Mouse (Mus musculus): ENCODE data around the gene Lsm4. TPM values are rescaled to one million over a fixed set of nuclear protein-coding genes. Genes with fewer than 3 reads are reported as not detected.
A peak's percentile ranks its signal among the peaks of the same experiment; 100 is the strongest.

Gene Lsm4
- polyA plus RNA-seq, 1 experiment from 2014 or later = 197 TPM

- ATAC-seq (ENCODE audit: low FRiP score) = no peak
- H3K27me3 ChIP-seq (ENCODE audit: control insufficient read depth, insufficient read depth, low read length) = no peaks in the 10 kb centered on the region
- H3K4me2 ChIP-seq (replicated peaks) = no peak overlapping the region
- 89% methylated on average over 3 of the region's 3 CpGs for WGBS
- peaks cover 14% of the 10 kb centered on the region for H3K36me3 ChIP-seq (replicated peaks; ENCODE audit: control insufficient read depth, insufficient read depth)
- no peak overlapping the region for H3K27ac ChIP-seq
- H3K4me1 ChIP-seq (replicated peaks; ENCODE audit: control insufficient read depth, insufficient read depth, low read length) = 0 out of 2 replicates have a peak, but pooled peaks cover 3% of the 10 kb centered on the region
- H3K9me3 ChIP-seq (ENCODE audit: control insufficient read depth, low read length) = no peaks in the 10 kb centered on the region
- no peak overlapping the region for H3K9ac ChIP-seq
- H3K4me3 ChIP-seq (replicated peaks; ENCODE audit: low read length) = no peak overlapping the region
- DNase-seq (ENCODE audit: low spot score) = no peak
Observed at GRCm38 (mm10) chr8:70681410-70681809, 8.4 kb downstream of the Lsm4 start.

- no peak for DNase-seq (ENCODE audit: low spot score)
Observed at GRCm38 (mm10) chr8:70682193-70682592, 9.1 kb downstream of the Lsm4 start.

GRCm38 (mm10) chr8:70682692-70683091, 9.6 kb downstream of the Lsm4 start:
- Histone ChIP-seq H3K4me1 (replicated peaks; ENCODE audit: control insufficient read depth, insufficient read depth, low read length) (0 out of 2 replicates have a peak, but pooled peaks cover 3% of the 10 kb centered on the region), H3K4me2 (replicated peaks) (0 out of 2 replicates have a peak overlapping the region, but pooled peaks have one; percentile 10), H3K9me3 (ENCODE audit: control insufficient read depth, low read length) (no peaks in the 10 kb centered on the region), H3K36me3 (replicated peaks; ENCODE audit: control insufficient read depth, insufficient read depth) (peaks cover 12% of the 10 kb centered on the region), H3K27me3 (ENCODE audit: control insufficient read depth, insufficient read depth, low read length) (no peaks in the 10 kb centered on the region), H3K9ac (no peak overlapping the region), H3K4me3 (replicated peaks; ENCODE audit: low read length) (no peak overlapping the region), H3K27ac (no peak overlapping the region)
- ATAC-seq (ENCODE audit: low FRiP score) (no peak), DNase-seq (ENCODE audit: low spot score) (no peak)
- WGBS = 63% methylated on average over 3 of the region's 3 CpGs

More at GRCm38 (mm10) chr8:70682193-70682592, 9.1 kb downstream of the Lsm4 start:
- Histone ChIP-seq H3K9ac (no peak overlapping the region), H3K4me1 (replicated peaks; ENCODE audit: control insufficient read depth, insufficient read depth, low read length) (0 out of 2 replicates have a peak, but pooled peaks cover 3% of the 10 kb centered on the region), H3K4me2 (replicated peaks) (0 out of 2 replicates have a peak overlapping the region, but pooled peaks have one; percentile 10), H3K9me3 (ENCODE audit: control insufficient read depth, low read length) (no peaks in the 10 kb centered on the region), H3K4me3 (replicated peaks; ENCODE audit: low read length) (no peak overlapping the region), H3K27ac (no peak overlapping the region), H3K27me3 (ENCODE audit: control insufficient read depth, insufficient read depth, low read length) (no peaks in the 10 kb centered on the region), H3K36me3 (replicated peaks; ENCODE audit: control insufficient read depth, insufficient read depth) (peaks cover 12% of the 10 kb centered on the region)
- ATAC-seq (ENCODE audit: low FRiP score) = no peak; the same call in 1 of the 2 replicates
- 8% methylated on average over 19 of the region's 19 CpGs for WGBS

DNA sequence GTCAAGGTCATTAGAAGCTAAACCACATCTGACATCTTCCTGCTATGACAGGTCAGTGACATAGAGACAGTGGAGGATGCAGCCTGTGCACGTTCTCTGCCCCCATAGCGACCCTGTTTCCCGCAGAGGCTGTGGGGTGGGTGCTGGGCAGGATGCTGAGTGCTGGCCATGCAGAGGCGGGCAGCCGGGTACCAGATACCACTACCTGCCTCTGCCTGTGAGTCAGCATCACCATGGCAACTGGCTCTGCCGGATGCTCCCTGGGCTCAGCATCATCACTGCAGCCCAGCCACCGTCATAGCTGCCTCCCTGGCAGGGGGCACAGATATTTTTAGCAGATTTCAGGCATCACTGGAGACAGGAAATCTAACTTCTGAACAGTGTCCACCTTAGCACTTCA, 11.2 kb downstream of the Lsm4 start:
- 0 out of 2 replicates have a peak, but pooled peaks cover 3% of the 10 kb centered on the region for H3K4me1 ChIP-seq (replicated peaks; ENCODE audit: control insufficient read depth, insufficient read depth, low read length)
- peaks cover 3% of the 10 kb centered on the region; the same call in 1 of the 2 replicates for H3K36me3 ChIP-seq (replicated peaks; ENCODE audit: control insufficient read depth, insufficient read depth)
- H3K9me3 ChIP-seq (ENCODE audit: control insufficient read depth, low read length) = no peaks in the 10 kb centered on the region
- H3K9ac ChIP-seq = no peak overlapping the region
- H3K27ac ChIP-seq = no peak overlapping the region
- DNase-seq (ENCODE audit: low spot score) = no peak
- H3K4me2 ChIP-seq (replicated peaks) = no peak overlapping the region
- peak; percentile 47; the same call in 1 of the 2 replicates for ATAC-seq (ENCODE audit: low FRiP score)
- 32% methylated on average over 7 of the region's 7 CpGs for WGBS
- no peaks in the 10 kb centered on the region for H3K27me3 ChIP-seq (ENCODE audit: control insufficient read depth, insufficient read depth, low read length)
- no peak overlapping the region for H3K4me3 ChIP-seq (replicated peaks; ENCODE audit: low read length)

DNA sequence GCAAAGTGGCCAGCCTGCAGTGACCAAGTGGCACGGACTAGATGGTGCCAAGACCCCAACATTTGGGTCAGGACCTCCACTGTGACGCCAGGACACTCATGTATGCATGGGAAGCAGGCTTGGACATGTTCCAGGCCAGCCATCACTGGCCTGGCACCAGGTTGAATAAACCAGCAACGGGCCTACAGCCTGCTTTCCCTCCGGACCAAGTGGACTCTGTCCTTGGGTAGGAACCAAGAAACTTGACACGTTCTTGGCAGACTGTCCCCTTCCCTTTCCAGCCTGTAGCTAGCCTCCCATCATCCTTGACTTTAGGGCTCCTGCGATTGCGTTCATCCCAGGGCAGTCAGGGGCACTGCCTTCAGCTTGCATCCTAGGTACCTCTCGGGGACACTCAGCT, 14.5 kb downstream of the Lsm4 start:
- Histone ChIP-seq H3K4me2 (replicated peaks) (no peak overlapping the region), H3K4me3 (replicated peaks; ENCODE audit: low read length) (no peak overlapping the region), H3K9ac (no peak overlapping the region), H3K36me3 (replicated peaks; ENCODE audit: control insufficient read depth, insufficient read depth) (no peaks in the 10 kb centered on the region), H3K27me3 (ENCODE audit: control insufficient read depth, insufficient read depth, low read length) (no peaks in the 10 kb centered on the region), H3K4me1 (replicated peaks; ENCODE audit: control insufficient read depth, insufficient read depth, low read length) (peaks cover 16% of the 10 kb centered on the region), H3K27ac (no peak overlapping the region), H3K9me3 (ENCODE audit: control insufficient read depth, low read length) (no peaks in the 10 kb centered on the region)
- DNase-seq (ENCODE audit: low spot score) (no peak), ATAC-seq (ENCODE audit: low FRiP score) (no peak)
- 82% methylated on average over 8 of the region's 8 CpGs for WGBS

DNA sequence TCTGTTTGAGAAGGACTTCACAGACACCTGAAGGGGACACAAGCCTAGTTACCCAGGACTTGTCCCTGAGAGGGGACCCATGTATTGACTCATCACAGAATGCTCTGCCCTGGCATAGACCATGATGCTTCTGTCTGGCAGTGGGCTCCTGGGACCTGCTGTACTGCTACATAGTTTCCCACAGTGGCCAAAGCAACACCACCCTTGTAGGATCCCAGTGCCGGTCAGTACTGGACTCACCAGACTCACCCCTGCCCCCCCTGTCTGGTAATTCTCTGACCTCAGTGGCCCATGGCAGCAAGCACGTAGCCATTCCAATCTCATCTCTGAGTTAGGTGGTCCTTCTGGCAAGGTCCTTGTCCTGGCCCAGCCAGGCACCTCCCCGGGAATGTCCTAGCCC, 15.1 kb downstream of the Lsm4 start:
- WGBS = 93% methylated on average over 3 of the region's 3 CpGs
- Histone ChIP-seq H3K36me3 (replicated peaks; ENCODE audit: control insufficient read depth, insufficient read depth) (no peaks in the 10 kb centered on the region), H3K27me3 (ENCODE audit: control insufficient read depth, insufficient read depth, low read length) (no peaks in the 10 kb centered on the region), H3K27ac (no peak overlapping the region), H3K4me2 (replicated peaks) (no peak overlapping the region), H3K9me3 (ENCODE audit: control insufficient read depth, low read length) (no peaks in the 10 kb centered on the region), H3K9ac (no peak overlapping the region), H3K4me1 (replicated peaks; ENCODE audit: control insufficient read depth, insufficient read depth, low read length) (peaks cover 16% of the 10 kb centered on the region), H3K4me3 (replicated peaks; ENCODE audit: low read length) (no peak overlapping the region)
- ATAC-seq (ENCODE audit: low FRiP score) = no peak
- DNase-seq (ENCODE audit: low spot score) = no peak

GRCm38 (mm10) chr8:70689892-70690390, 16.9 kb downstream of the Lsm4 start:
- DNase-seq (ENCODE audit: low spot score) (no peak), ATAC-seq (ENCODE audit: low FRiP score) (no peak)
- H3K4me2 ChIP-seq (replicated peaks) = no peak overlapping the region
- 75% methylated on average over 5 of the region's 5 CpGs for WGBS
- no peaks in the 10 kb centered on the region for H3K36me3 ChIP-seq (replicated peaks; ENCODE audit: control insufficient read depth, insufficient read depth)
- no peak overlapping the region for H3K9ac ChIP-seq
- H3K27ac ChIP-seq = no peak overlapping the region
- H3K9me3 ChIP-seq (ENCODE audit: control insufficient read depth, low read length) = no peaks in the 10 kb centered on the region
- H3K27me3 ChIP-seq (ENCODE audit: control insufficient read depth, insufficient read depth, low read length) = no peaks in the 10 kb centered on the region
- peaks cover 13% of the 10 kb centered on the region for H3K4me1 ChIP-seq (replicated peaks; ENCODE audit: control insufficient read depth, insufficient read depth, low read length)
- H3K4me3 ChIP-seq (replicated peaks; ENCODE audit: low read length) = no peak overlapping the region

DNA sequence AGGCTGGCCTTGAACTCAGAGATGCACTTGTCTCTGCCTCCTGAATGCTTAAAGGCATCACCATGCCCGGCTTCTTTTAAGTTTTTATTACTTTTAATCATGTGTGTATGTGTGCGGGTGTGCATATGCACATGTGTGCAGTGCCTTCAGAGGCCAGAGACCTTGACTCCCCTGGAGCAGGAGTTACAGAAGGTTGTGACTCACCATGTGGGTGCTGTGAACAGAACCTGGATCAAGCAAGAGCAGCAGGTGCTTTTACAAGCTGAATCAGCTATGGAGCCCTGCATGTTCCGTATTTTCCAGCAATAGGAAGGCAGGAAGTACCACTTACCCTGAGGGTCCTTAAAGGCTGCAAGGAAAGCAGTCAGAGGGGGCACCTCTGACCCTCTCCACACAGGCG, 18.2 kb downstream of the Lsm4 start:
- H3K27me3 ChIP-seq (ENCODE audit: control insufficient read depth, insufficient read depth, low read length) = no peaks in the 10 kb centered on the region
- H3K4me2 ChIP-seq (replicated peaks) = peak overlapping the region; percentile 52
- 0 out of 2 replicates have a peak overlapping the region, but pooled peaks have one; percentile 49 for H3K27ac ChIP-seq
- ATAC-seq (ENCODE audit: low FRiP score) (no peak), DNase-seq (ENCODE audit: low spot score) (no peak)
- H3K9me3 ChIP-seq (ENCODE audit: control insufficient read depth, low read length) = no peaks in the 10 kb centered on the region
- H3K9ac ChIP-seq = peak overlapping the region; percentile 41
- H3K4me3 ChIP-seq (replicated peaks; ENCODE audit: low read length) = peak overlapping the region; percentile 23
- peaks cover 21% of the 10 kb centered on the region for H3K4me1 ChIP-seq (replicated peaks; ENCODE audit: control insufficient read depth, insufficient read depth, low read length)
- 62% methylated on average over 4 of the region's 4 CpGs for WGBS
- no peaks in the 10 kb centered on the region for H3K36me3 ChIP-seq (replicated peaks; ENCODE audit: control insufficient read depth, insufficient read depth)

- Histone ChIP-seq H3K4me1 (replicated peaks; ENCODE audit: control insufficient read depth, insufficient read depth, low read length) (peaks cover 27% of the 10 kb centered on the region), H3K27me3 (ENCODE audit: control insufficient read depth, insufficient read depth, low read length) (no peaks in the 10 kb centered on the region), H3K27ac (0 out of 2 replicates have a peak overlapping the region, but pooled peaks have one; percentile 49), H3K4me2 (replicated peaks) (peak overlapping the region; percentile 52), H3K9me3 (ENCODE audit: control insufficient read depth, low read length) (no peaks in the 10 kb centered on the region), H3K36me3 (replicated peaks; ENCODE audit: control insufficient read depth, insufficient read depth) (no peaks in the 10 kb centered on the region), H3K9ac (peak overlapping the region; percentile 41), H3K4me3 (replicated peaks; ENCODE audit: low read length) (peak overlapping the region; percentile 23)
- DNase-seq (ENCODE audit: low spot score) (peak; percentile 42), ATAC-seq (ENCODE audit: low FRiP score) (peak; percentile 39)
- under 1% methylated on average over 18 of the region's 20 CpGs for WGBS
Observed at GRCm38 (mm10) chr8:70691727-70692231, 18.7 kb downstream of the Lsm4 start.

Data from hindbrain, embryonic 14.5 days (tissue).